Mouse (Mus musculus): Measurements from ENCODE around the gene Arid3c. TPM values are rescaled to one million over a fixed set of nuclear protein-coding genes. Genes with fewer than 3 reads are reported as not detected.
"Not testable (repeated sequence)": the region's sequence is repeated elsewhere in the genome, so short reads cannot be mapped to it uniquely, and the experiment has no call there.

The Arid3c gene
- polyA plus RNA-seq (2015; fragmentation: Nextera tagmentation; extraction: Ambion mirVana) = not detected in 2 replicates

DNA sequence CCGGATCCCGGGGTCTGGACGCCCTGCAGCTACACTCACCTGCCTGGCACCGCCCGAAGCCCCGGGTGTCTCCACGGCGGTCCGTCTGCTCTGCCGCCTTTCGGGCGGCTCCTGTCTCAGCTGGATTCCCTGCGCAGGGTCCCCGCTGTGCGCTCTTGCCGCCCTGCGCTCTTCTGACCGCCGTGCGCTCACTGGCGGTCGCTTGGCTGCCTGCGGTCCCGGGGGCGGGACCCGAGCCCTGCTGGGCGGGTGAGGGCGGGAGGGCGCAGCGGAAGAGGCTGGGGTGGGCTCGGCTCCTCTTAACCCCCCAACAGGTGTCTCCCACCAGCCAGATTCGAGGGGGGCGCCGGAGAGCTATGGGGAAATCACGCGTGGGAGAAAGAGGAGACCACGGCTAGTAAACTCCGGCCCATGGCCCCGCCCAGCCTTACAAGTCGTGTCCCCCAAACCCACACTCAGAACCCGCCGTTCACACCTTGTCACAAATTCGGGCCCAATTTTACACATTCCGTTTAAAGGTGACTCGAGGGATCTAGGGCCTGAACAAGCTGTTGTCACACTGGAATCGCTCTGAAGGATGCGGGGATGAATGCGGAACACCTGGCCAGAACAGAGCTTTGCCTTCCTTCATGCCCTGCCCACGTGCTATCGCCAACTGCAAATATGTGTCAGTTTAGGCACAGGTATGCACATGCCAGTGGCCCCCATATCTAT is at the start of gene Arid3c:
Gene Arid3c, minus strand, starts transcription at position 91 of the 714 bp plus-strand sequence.
- Histone ChIP-seq H3K4me2 (peak within 1 kb of the TSS; percentile 56), H3K27me3 (peaks cover 77% of the 10 kb centered on the region), H3K27ac (no peak within 1 kb of the TSS), H3K4me3 (replicated peaks) (peak within 1 kb of the TSS; percentile 35), H3K9ac (no peak within 1 kb of the TSS), H3K36me3 (no peaks in the 10 kb centered on the region), H3K9me3 (replicated peaks) (no peaks in the 10 kb centered on the region), H3K4me1 (replicated peaks) (peaks cover 7% of the 10 kb centered on the region; the same call in 1 of the 2 replicates)
- ATAC-seq (ENCODE audit: low read depth) = no peak
- no peak for DNase-seq
- 2% methylated on average over 50 of the region's 50 CpGs for WGBS (ENCODE audit: insufficient replicate concordance)

GRCm38 (mm10) chr4:41775840-41776239 is 44.9 kb upstream of the Arid3c start:
- not testable (repeated sequence) for H3K4me1 ChIP-seq (replicated peaks)

GRCm38 (mm10) chr4:41774506-41774905 is 43.6 kb upstream of the Arid3c start:
- not testable (repeated sequence) for H3K9me3 ChIP-seq (replicated peaks); ATAC-seq (ENCODE audit: low read depth); H3K9ac ChIP-seq; DNase-seq; H3K27ac ChIP-seq; H3K36me3 ChIP-seq; H3K27me3 ChIP-seq
- Histone ChIP-seq H3K4me1 (replicated peaks) (peaks cover 14% of the 10 kb centered on the region), H3K4me3 (replicated peaks) (peak overlapping the region; percentile 56), H3K4me2 (peak overlapping the region; percentile 69)
- 81% methylated on average over 3 of the region's 3 CpGs for WGBS (ENCODE audit: insufficient replicate concordance)

More at GRCm38 (mm10) chr4:41775840-41776239, 44.9 kb upstream of the Arid3c start:
- not testable (repeated sequence) for DNase-seq; H3K27ac ChIP-seq; H3K4me2 ChIP-seq; H3K9me3 ChIP-seq (replicated peaks); H3K9ac ChIP-seq; H3K4me3 ChIP-seq (replicated peaks); ATAC-seq (ENCODE audit: low read depth); H3K27me3 ChIP-seq; H3K36me3 ChIP-seq
- 79% methylated on average over 1 of the region's 1 CpGs for WGBS (ENCODE audit: insufficient replicate concordance)

DNA sequence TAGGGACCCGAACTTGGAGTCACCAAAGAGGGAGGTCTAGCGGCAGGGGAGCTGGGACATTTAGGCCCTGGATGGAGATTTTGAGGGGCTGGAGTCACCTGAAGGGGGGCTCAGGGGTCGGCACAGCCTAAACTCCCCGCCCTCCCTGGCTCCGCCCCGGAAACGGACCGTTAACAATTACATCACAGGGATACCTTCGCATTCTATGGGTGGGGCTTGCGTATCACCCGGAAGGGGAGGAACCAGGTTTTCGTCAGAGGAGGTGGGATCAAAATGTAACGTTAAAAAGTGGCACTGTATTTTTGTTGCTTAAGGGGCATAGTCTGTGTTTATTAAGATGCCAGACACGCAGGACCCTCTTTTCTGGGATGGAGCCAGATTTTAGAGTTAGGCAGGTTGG is 43.1 kb upstream of the Arid3c start, which contains the start of gene Ccl27a:
Gene Ccl27a, minus strand, starts transcription at position 246 of the 400 bp plus-strand sequence.
- Histone ChIP-seq H3K4me2 (peak within 1 kb of the TSS; percentile 69), H3K9ac (peak within 1 kb of the TSS; percentile 45; the same call in 1 of the 2 replicates), H3K4me3 (replicated peaks) (peak within 1 kb of the TSS; percentile 56), H3K4me1 (replicated peaks) (peaks cover 14% of the 10 kb centered on the region)
- H3K27me3 ChIP-seq; H3K36me3 ChIP-seq; ATAC-seq (ENCODE audit: low read depth); H3K27ac ChIP-seq; H3K9me3 ChIP-seq (replicated peaks): not testable (repeated sequence)
- peak; percentile 75 for DNase-seq
- WGBS (ENCODE audit: insufficient replicate concordance) = 2% methylated on average over 12 of the region's 14 CpGs

GRCm38 (mm10) chr4:41773502-41773901 is 42.6 kb upstream of the Arid3c start:
- H3K9ac ChIP-seq = peak overlapping the region; percentile 45; the same call in 1 of the 2 replicates
- ATAC-seq (ENCODE audit: low read depth); H3K36me3 ChIP-seq; H3K27me3 ChIP-seq; H3K9me3 ChIP-seq (replicated peaks); H3K27ac ChIP-seq: not testable (repeated sequence)
- peak; percentile 75 for DNase-seq
- 0% methylated on average over 20 of the region's 25 CpGs for WGBS (ENCODE audit: insufficient replicate concordance)
- H3K4me3 ChIP-seq (replicated peaks) = peak overlapping the region; percentile 56
- peak overlapping the region; percentile 69 for H3K4me2 ChIP-seq
- H3K4me1 ChIP-seq (replicated peaks) = peaks cover 14% of the 10 kb centered on the region

- not testable (repeated sequence) for H3K27me3 ChIP-seq; ATAC-seq (ENCODE audit: low read depth); H3K27ac ChIP-seq; H3K9me3 ChIP-seq (replicated peaks); DNase-seq; H3K36me3 ChIP-seq
- peaks cover 14% of the 10 kb centered on the region for H3K4me1 ChIP-seq (replicated peaks)
- peak overlapping the region; percentile 62 for H3K4me2 ChIP-seq
- WGBS (ENCODE audit: insufficient replicate concordance) = 3% methylated on average over 7 of the region's 16 CpGs
- H3K4me3 ChIP-seq (replicated peaks) = peak overlapping the region; percentile 45
- H3K9ac ChIP-seq = 0 out of 2 replicates have a peak overlapping the region, but pooled peaks have one; percentile 29
These were observed 42.0 kb upstream of the Arid3c start for GRCm38 (mm10) chr4:41772946-41773345.

GRCm38 (mm10) chr4:41767301-41767700 is 36.4 kb upstream of the Arid3c start:
- H3K9ac ChIP-seq; H3K27me3 ChIP-seq; H3K27ac ChIP-seq; H3K4me3 ChIP-seq (replicated peaks); ATAC-seq (ENCODE audit: low read depth); H3K9me3 ChIP-seq (replicated peaks); H3K36me3 ChIP-seq; DNase-seq; H3K4me2 ChIP-seq: not testable (repeated sequence)
- peaks cover 16% of the 10 kb centered on the region for H3K4me1 ChIP-seq (replicated peaks)
- 50% methylated on average over 10 of the region's 10 CpGs for WGBS (ENCODE audit: insufficient replicate concordance)

DNA sequence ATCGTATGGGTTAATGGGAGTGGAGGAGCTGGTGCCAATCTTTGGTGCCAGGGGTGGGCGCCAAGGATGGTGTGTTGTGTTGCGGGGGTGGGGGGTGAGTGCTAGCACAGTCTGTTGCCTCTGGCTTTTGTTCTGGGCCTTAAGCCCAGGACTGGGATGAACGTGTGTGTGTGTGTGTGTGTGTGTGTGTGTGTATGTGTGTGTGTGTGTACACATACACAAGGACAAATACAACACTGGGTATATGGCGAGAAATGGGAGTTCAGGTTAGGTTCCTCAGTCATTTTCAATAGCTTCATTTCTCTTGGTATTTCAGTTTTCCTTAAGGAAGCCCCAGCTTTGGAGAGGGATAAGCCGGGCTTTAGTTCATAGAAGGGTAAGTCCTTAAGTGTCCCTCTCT is 32.2 kb upstream of the Arid3c start:
- DNase-seq; H3K27ac ChIP-seq; H3K4me2 ChIP-seq; ATAC-seq (ENCODE audit: low read depth); H3K4me3 ChIP-seq (replicated peaks); H3K36me3 ChIP-seq; H3K27me3 ChIP-seq; H3K9me3 ChIP-seq (replicated peaks); H3K9ac ChIP-seq: not testable (repeated sequence)
- H3K4me1 ChIP-seq (replicated peaks) = peaks cover 44% of the 10 kb centered on the region
- 73% methylated on average over 4 of the region's 6 CpGs for WGBS (ENCODE audit: insufficient replicate concordance)

GRCm38 (mm10) chr4:41762688-41763114 is 31.8 kb upstream of the Arid3c start:
- not testable (repeated sequence) for ATAC-seq (ENCODE audit: low read depth); DNase-seq

GRCm38 (mm10) chr4:41762099-41762687 is 31.3 kb upstream of the Arid3c start:
- Histone ChIP-seq H3K27me3 (no peaks in the 10 kb centered on the region), H3K9ac (no peak overlapping the region), H3K4me1 (replicated peaks) (peaks cover 43% of the 10 kb centered on the region), H3K27ac (peak overlapping the region; percentile 80), H3K9me3 (replicated peaks) (no peaks in the 10 kb centered on the region), H3K4me2 (peak overlapping the region; percentile 63; the same call in 1 of the 2 replicates), H3K36me3 (peaks cover 11% of the 10 kb centered on the region; the same call in 1 of the 2 replicates), H3K4me3 (replicated peaks) (no peak overlapping the region)
- ATAC-seq (ENCODE audit: low read depth) = no peak
- 28% methylated on average over 8 of the region's 8 CpGs for WGBS (ENCODE audit: insufficient replicate concordance)
- no peak for DNase-seq

More at GRCm38 (mm10) chr4:41762688-41763114, 31.8 kb upstream of the Arid3c start:
- H3K27me3 ChIP-seq; H3K9me3 ChIP-seq (replicated peaks); H3K9ac ChIP-seq; H3K36me3 ChIP-seq; H3K4me3 ChIP-seq (replicated peaks): not testable (repeated sequence)
- peak overlapping the region; percentile 80; the same call in 1 of the 2 replicates for H3K27ac ChIP-seq
- peaks cover 46% of the 10 kb centered on the region for H3K4me1 ChIP-seq (replicated peaks)
- WGBS (ENCODE audit: insufficient replicate concordance) = 76% methylated on average over 8 of the region's 8 CpGs
- 0 out of 2 replicates have a peak overlapping the region, but pooled peaks have one; percentile 63 for H3K4me2 ChIP-seq

DNA sequence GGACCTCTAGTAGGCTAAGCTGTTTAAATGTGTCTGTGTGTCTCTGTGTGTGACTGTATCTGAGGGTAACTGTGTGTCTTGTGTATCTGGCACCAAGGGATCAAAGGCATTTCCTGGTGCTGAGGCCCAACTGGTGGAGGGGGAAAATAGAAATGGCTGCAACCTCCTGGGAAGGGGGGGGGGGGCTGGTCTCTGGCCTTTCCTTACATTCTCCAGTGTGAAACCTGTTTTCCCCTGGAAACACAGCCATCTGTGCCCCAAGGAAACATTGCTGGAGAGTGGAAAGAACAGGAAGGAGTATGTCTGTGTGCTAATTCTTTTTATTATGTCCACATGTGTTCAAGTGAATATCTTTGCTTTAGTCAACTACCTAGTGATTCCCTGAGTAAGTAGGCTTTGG is 30.7 kb upstream of the Arid3c start:
- no peaks in the 10 kb centered on the region for H3K27me3 ChIP-seq
- H3K4me2 ChIP-seq = peak overlapping the region; percentile 63
- DNase-seq = no peak
- peak overlapping the region; percentile 43; the same call in 1 of the 2 replicates for H3K4me3 ChIP-seq (replicated peaks)
- H3K9ac ChIP-seq = no peak overlapping the region
- peaks cover 16% of the 10 kb centered on the region; the same call in 1 of the 2 replicates for H3K36me3 ChIP-seq
- no peak for ATAC-seq (ENCODE audit: low read depth)
- no peaks in the 10 kb centered on the region for H3K9me3 ChIP-seq (replicated peaks)
- peak overlapping the region; percentile 80 for H3K27ac ChIP-seq
- peaks cover 42% of the 10 kb centered on the region for H3K4me1 ChIP-seq (replicated peaks)
